ENCODE assay signal across 22 mouse cellular contexts in genomic region chr19:23184068-23184467, GRCm38 (mm10). TPM values are rescaled to one million over a fixed set of nuclear protein-coding genes. Genes with fewer than 3 reads are reported as not detected.
DNase-seq lines count a peak whose midpoint lies in the region.
"Had no signal": no experiment of that assay in that cellular context is flagged by ENCODE, and none has a peak within 500 bp of the region (broad histone marks: within the 10 kb centered on the region; RNA-seq: fewer than 3 reads in every experiment).

No protein-coding gene starts in this region.

- H3K9me3 ChIP-seq in heart, embryonic 10.5 days = no peaks in the 10 kb centered on the region
- H3K9me3 ChIP-seq: forebrain, embryonic 10.5 days; forebrain, embryonic 13.5 days; G1E; intestine, embryonic 15.5 days had no signal

- WGBS in heart, embryonic 10.5 days = 92% methylated on average over 4 of the region's 4 CpGs

- H3K27me3 ChIP-seq in heart, embryonic 10.5 days (ENCODE audit: insufficient read depth, poor library complexity, severe bottlenecking) = no peaks in the 10 kb centered on the region
- H3K27me3 ChIP-seq: CH12.LX; forebrain, embryonic 13.5 days; hindbrain, embryonic 12.5 days; intestine, embryonic 15.5 days; Patski had no signal

- no peak overlapping the region for H3K27ac ChIP-seq in heart, embryonic 10.5 days
- H3K27ac ChIP-seq: forebrain, embryonic 10.5 days; forebrain, embryonic 13.5 days; heart, adult 2 months; hindbrain, embryonic 12.5 days; intestine, embryonic 15.5 days had no signal

- intact Hi-C loops in heart, postnatal 25 days (cut with DNase I) = no loop called here

- no peak overlapping the region for H3K4me3 ChIP-seq in heart, embryonic 10.5 days
- H3K4me3 ChIP-seq: forebrain, embryonic 10.5 days; forebrain, embryonic 13.5 days; heart, adult 2 months; hindbrain, embryonic 12.5 days; intestine, embryonic 15.5 days had no signal

- no peaks in the 10 kb centered on the region for H3K4me1 ChIP-seq in heart, embryonic 10.5 days
- H3K4me1 ChIP-seq: forebrain, embryonic 10.5 days; hindbrain, embryonic 12.5 days; intestine, embryonic 15.5 days had no signal

- no peaks in the 10 kb centered on the region; the same call in 1 of the 2 replicates for H3K36me3 ChIP-seq in heart, embryonic 10.5 days
- H3K36me3 ChIP-seq: hindbrain, embryonic 12.5 days; intestine, embryonic 15.5 days had no signal

- DNase-seq in heart, embryonic 10.5 days (ENCODE audit: low spot score) = peak; percentile 65
- DNase-seq in heart, postnatal 25 days (ENCODE audit: low spot score) = no peak
- DNase-seq in kidney, postnatal 10 days = peak; percentile 43
- no peak for DNase-seq in kidney, adult 9 months
- peak; percentile 33 for DNase-seq in retina, embryonic 14.5 days (ENCODE audit: low spot score)
- no peak for DNase-seq in gastrocnemius, postnatal 4 days (ENCODE audit: low spot score in 2 of 2)
- DNase-seq: adrenal gland, postnatal 10 days; adrenal gland, postnatal 36 days; B cell, adult 2 months; cerebellum, adult 18-20 months; cerebellum, adult 9-10 months; cerebellum, postnatal 14 days; gastrocnemius, postnatal 14 days; heart, adult 2 months; heart, postnatal 36 days had no signal

RNA-seq across cellular contexts. Expression of gene Klf9, which starts 43.0 kb away (rescaled TPM):
- 1.4 and 1.6 TPM in 2 replicates for polyA plus RNA-seq in heart, embryonic 10.5 days (2016; fragmentation: Nextera tagmentation; extraction: Ambion mirVana)
- total RNA-seq in heart, postnatal 25 days (2021) = 100 to 1,000 TPM; 101 to 130 TPM
- total RNA-seq in gastrocnemius, postnatal 4 days (2021) = 10 to 100 TPM; 21.4 to 33.2 TPM
- total RNA-seq: CH12.LX had no signal

Comparison
In these comparisons a context has a peak if more than half of its experiments do, and no peak if none do; other contexts are left out.
1. DNase-seq: peak in heart, embryonic 10.5 days (single experiment), kidney, postnatal 10 days (single experiment) and retina, embryonic 14.5 days (single experiment); none in heart, postnatal 25 days (single experiment), kidney, adult 9 months (single experiment) and gastrocnemius, postnatal 4 days (0 of 2).